Mouse (Mus musculus): ENCODE measurements around the gene Cdk5r1. TPM values are rescaled to one million over a fixed set of nuclear protein-coding genes. Genes with fewer than 3 reads are reported as not detected.

Gene Cdk5r1
- polyA plus RNA-seq, 1 experiment from 2014 or later: 18.0 TPM

DNA sequence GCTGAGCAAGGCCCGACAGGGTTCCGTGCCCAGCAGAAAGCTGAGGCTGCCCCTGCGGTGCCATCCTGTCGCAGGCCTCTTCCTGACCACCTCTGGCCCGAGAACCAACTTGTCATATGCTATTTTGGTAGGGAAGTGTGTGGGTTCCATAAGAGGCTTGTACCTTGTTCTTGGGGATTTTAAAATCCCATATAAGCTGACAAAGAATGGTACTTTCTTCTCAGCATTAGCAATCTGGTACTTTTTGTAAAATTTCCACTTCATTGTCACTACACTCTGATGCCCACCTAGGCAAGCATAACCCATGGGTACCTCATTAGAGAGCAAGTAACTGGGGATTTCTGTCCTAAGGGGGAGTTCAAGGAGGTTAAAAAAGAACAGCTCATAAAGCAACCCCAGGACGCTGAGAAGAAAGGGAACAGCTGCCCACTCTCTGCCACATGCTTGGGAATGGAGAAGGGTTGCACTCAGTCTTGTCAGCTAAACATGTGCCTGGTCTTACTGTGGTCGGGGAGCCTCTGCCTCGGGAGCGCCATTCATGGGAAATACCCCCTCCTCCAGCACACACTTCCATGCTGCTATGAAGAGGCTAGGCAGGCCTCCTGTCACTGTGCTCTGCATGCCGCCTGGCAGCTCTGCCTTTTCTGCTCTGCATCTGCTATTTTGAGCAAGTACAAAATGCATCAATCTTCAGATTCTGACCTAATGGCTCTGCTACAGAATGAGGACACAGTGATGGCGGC, 21.7 kb downstream of the Cdk5r1 start:
- Histone ChIP-seq H3K27ac (peak overlapping the region; percentile 75), H3K4me3 (no peak overlapping the region), H3K9me3 (no peaks in the 10 kb centered on the region), H3K4me1 (replicated peaks) (peaks cover 28% of the 10 kb centered on the region), H3K27me3 (ENCODE audit: insufficient read depth, poor library complexity, severe bottlenecking) (no peaks in the 10 kb centered on the region), H3K36me3 (no peaks in the 10 kb centered on the region)
- no peak for DNase-seq (ENCODE audit: low spot score)
- WGBS: 61% methylated on average over 11 of the region's 11 CpGs

DNA sequence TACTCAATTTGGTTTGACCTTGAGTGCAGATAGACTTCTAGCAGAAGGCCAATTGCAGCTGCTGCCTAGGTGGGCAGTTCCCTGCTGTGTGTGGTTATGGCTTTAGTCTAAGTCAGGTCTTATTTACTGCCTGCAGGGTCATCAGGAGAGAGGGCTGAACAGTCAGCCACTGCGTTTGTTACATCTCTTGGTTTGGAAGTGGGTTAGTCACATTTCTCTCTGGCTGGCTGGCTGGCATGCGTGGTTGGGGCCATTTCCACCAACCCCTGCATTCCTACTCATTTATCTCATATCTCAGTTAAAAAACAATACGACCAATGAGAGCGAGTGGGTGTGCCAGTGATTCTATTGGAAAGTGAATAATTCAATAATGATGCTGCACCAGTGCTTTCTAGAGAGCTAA, 22.7 kb downstream of the Cdk5r1 start:
- no peaks in the 10 kb centered on the region for H3K27me3 ChIP-seq (ENCODE audit: insufficient read depth, poor library complexity, severe bottlenecking)
- no peaks in the 10 kb centered on the region for H3K9me3 ChIP-seq
- DNase-seq (ENCODE audit: low spot score): no peak
- H3K27ac ChIP-seq: no peak overlapping the region; the same call in 1 of the 2 replicates
- peaks cover 39% of the 10 kb centered on the region for H3K4me1 ChIP-seq (replicated peaks)
- no peaks in the 10 kb centered on the region for H3K36me3 ChIP-seq
- 81% methylated on average over 4 of the region's 4 CpGs for WGBS
- no peak overlapping the region for H3K4me3 ChIP-seq

DNA sequence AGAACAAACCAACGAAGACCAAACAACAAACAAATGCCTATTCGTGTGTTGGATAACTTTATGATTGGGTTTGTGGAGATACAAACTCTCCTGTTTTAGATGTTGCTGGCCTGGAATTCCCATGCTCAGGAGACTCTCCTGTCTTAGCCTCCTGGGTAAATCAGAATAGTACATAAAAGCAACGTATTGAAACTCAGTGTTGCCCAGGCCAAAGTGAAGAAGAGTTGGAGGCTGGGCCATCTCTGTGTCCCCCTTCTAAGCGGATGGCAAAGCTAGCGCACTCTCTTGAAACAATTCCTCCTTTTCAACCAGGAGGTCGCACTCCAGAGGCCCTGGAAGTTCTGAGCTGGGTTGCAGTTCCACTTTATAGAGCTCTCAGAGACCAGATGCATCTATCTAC, 26.5 kb downstream of the Cdk5r1 start:
- H3K36me3 ChIP-seq: no peaks in the 10 kb centered on the region
- H3K4me3 ChIP-seq: peak overlapping the region; percentile 32; the same call in 1 of the 2 replicates
- WGBS: 75% methylated on average over 6 of the region's 6 CpGs
- peak overlapping the region; percentile 92 for H3K27ac ChIP-seq
- no peak for DNase-seq (ENCODE audit: low spot score)
- H3K27me3 ChIP-seq (ENCODE audit: insufficient read depth, poor library complexity, severe bottlenecking): peaks cover 15% of the 10 kb centered on the region; the same call in 1 of the 2 replicates
- H3K9me3 ChIP-seq: no peaks in the 10 kb centered on the region
- peaks cover 47% of the 10 kb centered on the region for H3K4me1 ChIP-seq (replicated peaks)

DNA sequence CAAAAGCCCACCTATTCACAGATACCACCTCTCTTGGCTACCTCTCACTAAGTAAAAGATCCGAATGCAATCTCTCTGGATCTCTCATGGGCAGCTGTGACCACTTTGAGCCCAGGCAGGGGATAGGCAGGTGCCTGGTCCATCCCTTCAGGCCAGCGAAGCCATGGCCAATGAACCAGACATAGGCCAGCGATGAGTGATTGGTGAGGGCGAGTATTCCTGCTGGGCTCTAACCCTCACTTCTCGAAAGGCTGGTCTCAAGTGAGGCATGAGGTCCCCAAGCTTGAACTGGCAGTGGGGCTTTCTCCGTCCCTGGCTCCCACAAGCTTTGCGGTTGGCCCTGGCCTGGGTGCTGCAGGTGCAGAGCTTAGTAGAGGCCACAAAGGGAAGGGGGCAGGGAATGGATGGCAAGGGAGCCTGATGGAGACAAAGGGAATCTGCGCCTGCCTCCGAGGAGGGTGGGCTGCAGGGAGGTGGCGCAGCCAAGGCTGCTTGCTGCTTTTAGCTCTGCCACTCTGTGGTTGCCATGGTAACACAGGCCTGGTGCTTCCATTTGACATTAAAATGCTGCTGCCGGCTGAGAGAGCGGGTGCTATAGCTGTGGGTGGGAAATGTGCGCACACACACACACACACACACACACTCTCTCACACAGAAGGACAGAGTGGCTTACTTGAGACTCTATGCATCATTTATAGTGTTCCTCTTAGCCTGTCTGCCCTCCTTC, 27.1 kb downstream of the Cdk5r1 start:
- Histone ChIP-seq H3K36me3 (no peaks in the 10 kb centered on the region), H3K9me3 (no peaks in the 10 kb centered on the region), H3K27ac (peak overlapping the region; percentile 92), H3K27me3 (ENCODE audit: insufficient read depth, poor library complexity, severe bottlenecking) (peaks cover 16% of the 10 kb centered on the region; the same call in 1 of the 2 replicates), H3K4me1 (replicated peaks) (peaks cover 46% of the 10 kb centered on the region), H3K4me3 (peak overlapping the region; percentile 32)
- peak; percentile 85 for DNase-seq (ENCODE audit: low spot score)
- 13% methylated on average over 13 of the region's 13 CpGs for WGBS

DNA sequence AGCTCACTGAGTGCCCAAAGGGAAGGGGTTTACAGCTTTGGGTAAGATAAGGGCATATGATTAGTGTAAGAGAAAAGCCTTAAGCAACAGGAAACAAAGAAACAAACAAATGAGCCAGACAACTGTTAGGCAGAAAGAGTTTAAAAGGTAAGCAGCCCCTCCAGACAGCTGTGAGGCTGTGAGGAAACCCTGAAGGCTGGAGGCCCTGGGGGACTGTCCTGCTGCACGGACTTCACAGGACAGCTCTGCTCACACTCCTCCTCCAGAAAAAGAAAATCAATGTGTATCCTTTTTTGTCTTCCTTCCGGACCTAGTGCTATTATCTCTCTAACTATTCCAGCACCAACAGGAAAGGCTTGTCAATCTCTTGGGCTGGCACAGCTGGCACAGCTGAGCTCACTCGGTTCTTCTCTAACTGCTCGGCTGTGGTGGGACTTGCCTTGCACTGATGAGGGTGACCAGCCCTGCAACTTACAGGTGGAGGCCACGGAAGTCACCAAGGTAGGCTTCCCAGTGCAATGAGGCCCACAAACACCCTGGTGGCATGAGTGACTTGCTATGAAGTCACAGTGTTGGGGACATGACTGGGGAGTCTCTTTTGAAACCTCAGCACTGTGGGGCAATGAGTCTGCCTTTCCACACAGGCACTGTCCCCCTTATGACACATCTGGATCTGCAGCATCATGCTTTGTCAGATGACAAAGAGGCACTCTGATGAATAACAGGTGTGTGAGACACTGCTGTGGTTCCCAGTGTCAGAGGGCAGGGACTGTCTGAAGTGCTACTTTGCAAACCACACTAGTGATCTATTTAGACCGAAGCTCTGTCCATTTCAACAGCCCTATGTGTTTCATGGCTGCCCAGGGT, 27.9 kb downstream of the Cdk5r1 start:
- Histone ChIP-seq H3K36me3 (no peaks in the 10 kb centered on the region), H3K9me3 (no peaks in the 10 kb centered on the region), H3K4me1 (replicated peaks) (peaks cover 43% of the 10 kb centered on the region), H3K27me3 (ENCODE audit: insufficient read depth, poor library complexity, severe bottlenecking) (peaks cover 21% of the 10 kb centered on the region), H3K27ac (peak overlapping the region; percentile 92), H3K4me3 (peak overlapping the region; percentile 32; the same call in 1 of the 2 replicates)
- WGBS: 50% methylated on average over 6 of the region's 6 CpGs
- DNase-seq (ENCODE audit: low spot score): no peak

DNA sequence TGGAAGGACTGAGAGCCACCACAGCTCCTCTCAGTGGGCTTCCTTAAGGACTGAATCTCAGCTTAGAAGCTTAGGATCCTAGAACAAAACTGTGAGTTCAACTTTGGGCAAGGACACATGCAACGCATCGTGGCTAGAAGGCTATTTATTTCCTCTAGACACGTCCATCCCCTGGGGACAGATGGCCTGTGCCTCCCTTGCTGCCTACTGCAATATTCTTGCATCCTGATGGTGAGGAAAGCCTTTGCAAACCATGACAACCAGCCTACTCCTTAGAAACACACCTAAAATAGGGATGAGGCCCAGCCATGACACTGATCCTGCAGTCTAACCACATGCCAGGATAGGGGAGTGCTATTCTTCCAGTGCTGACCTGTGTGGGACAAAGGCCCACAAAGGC, 28.8 kb downstream of the Cdk5r1 start:
- H3K27ac ChIP-seq: peak overlapping the region; percentile 92
- H3K4me3 ChIP-seq: no peak overlapping the region
- H3K27me3 ChIP-seq (ENCODE audit: insufficient read depth, poor library complexity, severe bottlenecking): peaks cover 30% of the 10 kb centered on the region
- H3K9me3 ChIP-seq: no peaks in the 10 kb centered on the region
- H3K36me3 ChIP-seq: no peaks in the 10 kb centered on the region
- 86% methylated on average over 3 of the region's 3 CpGs for WGBS
- H3K4me1 ChIP-seq (replicated peaks): peaks cover 37% of the 10 kb centered on the region
- DNase-seq (ENCODE audit: low spot score): no peak

DNA sequence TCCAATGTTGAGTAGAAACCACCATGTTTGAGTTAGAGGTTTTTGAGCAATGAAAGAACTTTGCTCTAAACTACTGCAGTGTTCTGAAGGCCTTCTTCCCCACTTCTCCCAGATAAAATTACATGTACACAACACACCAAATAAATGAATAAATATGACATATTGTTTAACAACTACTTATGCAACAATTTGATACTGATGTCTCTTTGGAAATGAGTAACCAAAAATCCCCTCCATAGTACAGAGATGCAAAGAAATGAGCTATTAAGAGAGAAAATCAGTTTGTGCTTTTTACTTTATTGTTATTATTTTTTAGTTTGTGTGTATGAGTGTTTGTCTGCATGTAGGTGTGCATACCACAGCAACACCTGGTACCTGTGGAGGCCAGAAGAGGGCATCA, 29.7 kb downstream of the Cdk5r1 start:
- Histone ChIP-seq H3K4me3 (no peak overlapping the region), H3K27ac (no peak overlapping the region), H3K9me3 (no peaks in the 10 kb centered on the region), H3K36me3 (no peaks in the 10 kb centered on the region), H3K27me3 (ENCODE audit: insufficient read depth, poor library complexity, severe bottlenecking) (peaks cover 32% of the 10 kb centered on the region), H3K4me1 (replicated peaks) (peaks cover 37% of the 10 kb centered on the region)
- no peak for DNase-seq (ENCODE audit: low spot score)

DNA sequence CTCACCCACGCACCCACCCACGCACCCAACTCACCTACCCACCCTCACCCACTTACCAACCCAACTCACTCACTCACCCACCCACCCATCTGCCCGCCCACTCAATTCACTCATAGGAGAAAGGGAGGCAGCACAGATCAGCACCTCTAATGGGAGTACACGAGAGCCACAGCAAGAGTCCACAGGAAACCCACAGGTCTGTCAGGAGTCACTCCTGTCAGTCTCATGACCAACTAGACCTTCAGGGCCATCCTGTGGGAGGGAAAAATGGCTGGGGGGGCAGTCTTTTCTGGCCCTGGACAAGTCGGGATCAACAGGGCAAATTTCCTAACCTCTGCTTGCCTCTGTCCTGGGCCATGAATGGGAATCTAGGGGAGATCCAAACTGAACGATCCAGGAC, 31.0 kb downstream of the Cdk5r1 start:
- peaks cover 32% of the 10 kb centered on the region for H3K27me3 ChIP-seq (ENCODE audit: insufficient read depth, poor library complexity, severe bottlenecking)
- WGBS: 89% methylated on average over 6 of the region's 6 CpGs
- no peaks in the 10 kb centered on the region for H3K9me3 ChIP-seq
- DNase-seq (ENCODE audit: low spot score): no peak
- H3K36me3 ChIP-seq: no peaks in the 10 kb centered on the region
- peaks cover 45% of the 10 kb centered on the region for H3K4me1 ChIP-seq (replicated peaks)
- no peak overlapping the region for H3K4me3 ChIP-seq
- no peak overlapping the region for H3K27ac ChIP-seq

DNA sequence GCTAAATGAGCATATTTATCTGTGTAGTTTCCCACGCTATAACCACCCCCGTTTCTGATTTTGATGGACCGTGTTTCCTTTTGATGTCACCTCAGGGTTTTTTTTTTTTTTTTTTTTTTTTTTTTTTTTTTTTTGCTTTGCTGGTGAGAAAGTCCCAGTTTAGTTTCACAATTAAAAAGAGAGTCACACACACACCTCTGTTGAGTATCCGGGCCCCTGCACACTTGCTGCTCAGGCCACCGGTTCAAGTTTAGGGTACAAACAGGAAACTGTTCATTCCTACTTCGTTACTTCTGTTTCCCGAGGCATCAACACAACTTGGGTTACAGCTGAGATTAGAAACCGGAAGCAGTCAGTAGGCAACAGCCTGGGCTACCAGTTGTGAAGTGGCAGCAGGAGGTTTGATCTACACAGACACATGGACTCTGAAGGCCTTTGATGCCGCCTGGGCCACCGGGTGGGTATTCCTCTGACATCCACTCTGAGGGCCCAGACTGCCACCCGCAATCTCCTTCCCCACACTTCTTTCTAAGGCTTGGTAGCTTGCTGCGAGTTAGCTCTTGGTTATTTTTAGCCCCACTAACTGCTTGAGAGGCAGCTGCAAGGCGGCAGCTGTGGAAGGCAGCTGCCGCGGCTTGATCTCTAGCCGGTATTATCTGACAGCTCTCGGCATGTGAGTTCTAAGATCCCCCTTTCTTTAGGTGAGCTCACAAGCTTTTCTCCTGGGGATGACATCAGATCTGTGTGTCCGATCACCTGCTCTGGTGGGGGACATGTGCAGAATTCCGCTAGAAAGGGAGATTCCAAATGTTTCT, 31.7 kb downstream of the Cdk5r1 start:
- Histone ChIP-seq H3K9me3 (no peaks in the 10 kb centered on the region), H3K4me1 (replicated peaks) (peaks cover 41% of the 10 kb centered on the region), H3K27ac (peak overlapping the region; percentile 25; the same call in 1 of the 2 replicates), H3K36me3 (no peaks in the 10 kb centered on the region), H3K4me3 (no peak overlapping the region), H3K27me3 (ENCODE audit: insufficient read depth, poor library complexity, severe bottlenecking) (peaks cover 32% of the 10 kb centered on the region)
- WGBS: 52% methylated on average over 19 of the region's 19 CpGs
- DNase-seq (ENCODE audit: low spot score): no peak

DNA sequence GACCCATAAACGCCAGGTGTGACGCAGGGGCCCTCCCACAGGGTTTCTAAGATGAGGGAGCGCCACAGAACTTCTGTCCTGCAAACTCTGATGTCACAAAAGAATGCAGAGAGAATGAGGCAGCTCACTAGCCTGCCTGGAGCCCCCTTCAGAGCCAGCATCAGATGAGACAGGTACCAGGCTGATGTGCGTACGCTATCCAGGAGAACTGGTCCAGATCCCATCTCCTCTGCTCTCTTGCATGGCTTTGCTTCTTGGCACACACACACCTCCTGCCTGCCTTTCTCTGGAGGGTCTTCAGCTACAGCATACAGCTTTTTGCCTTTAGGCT, 32.3 kb downstream of the Cdk5r1 start:
- 0 out of 2 replicates have a peak overlapping the region, but pooled peaks have one; percentile 25 for H3K27ac ChIP-seq
- WGBS: 74% methylated on average over 5 of the region's 5 CpGs
- H3K4me1 ChIP-seq (replicated peaks): peaks cover 40% of the 10 kb centered on the region
- no peak overlapping the region for H3K4me3 ChIP-seq
- DNase-seq (ENCODE audit: low spot score): no peak
- H3K9me3 ChIP-seq: no peaks in the 10 kb centered on the region
- H3K36me3 ChIP-seq: no peaks in the 10 kb centered on the region
- peaks cover 32% of the 10 kb centered on the region for H3K27me3 ChIP-seq (ENCODE audit: insufficient read depth, poor library complexity, severe bottlenecking)

DNA sequence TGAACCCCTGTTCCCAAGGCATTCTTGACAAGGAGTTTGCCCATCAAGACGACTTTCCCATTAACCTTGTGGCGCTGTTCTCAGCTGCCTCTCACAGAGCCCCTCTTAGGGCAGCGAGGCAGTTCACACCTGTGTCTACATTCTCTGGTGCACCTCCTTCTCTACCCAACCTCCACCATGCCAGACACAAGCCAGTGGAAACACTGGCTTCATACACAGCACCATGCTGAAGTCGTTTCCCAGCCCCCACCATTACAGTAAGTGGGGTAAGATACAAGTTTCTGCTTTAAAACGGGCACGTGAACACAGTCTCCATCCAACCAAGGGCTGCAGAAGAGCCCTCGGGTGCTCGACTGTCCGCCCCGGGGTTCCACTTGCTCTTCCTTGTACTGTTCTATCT, 33.3 kb downstream of the Cdk5r1 start:
- Histone ChIP-seq H3K27me3 (ENCODE audit: insufficient read depth, poor library complexity, severe bottlenecking) (peaks cover 32% of the 10 kb centered on the region), H3K27ac (no peak overlapping the region), H3K36me3 (no peaks in the 10 kb centered on the region), H3K4me3 (no peak overlapping the region), H3K4me1 (replicated peaks) (peaks cover 34% of the 10 kb centered on the region), H3K9me3 (no peaks in the 10 kb centered on the region)
- DNase-seq (ENCODE audit: low spot score): no peak
- 89% methylated on average over 10 of the region's 10 CpGs for WGBS

All from hindbrain, embryonic 10.5 days (tissue).